Mouse (Mus musculus): ENCODE results near the gene Stk24. TPM values are rescaled to one million over a fixed set of nuclear protein-coding genes. Genes with fewer than 3 reads are reported as not detected.

Stk24 gene
- 24.2 and 51.5 TPM in 2 replicates for polyA plus RNA-seq (2014; fragmentation: Nextera tagmentation; extraction: Ambion mirVana)

DNA sequence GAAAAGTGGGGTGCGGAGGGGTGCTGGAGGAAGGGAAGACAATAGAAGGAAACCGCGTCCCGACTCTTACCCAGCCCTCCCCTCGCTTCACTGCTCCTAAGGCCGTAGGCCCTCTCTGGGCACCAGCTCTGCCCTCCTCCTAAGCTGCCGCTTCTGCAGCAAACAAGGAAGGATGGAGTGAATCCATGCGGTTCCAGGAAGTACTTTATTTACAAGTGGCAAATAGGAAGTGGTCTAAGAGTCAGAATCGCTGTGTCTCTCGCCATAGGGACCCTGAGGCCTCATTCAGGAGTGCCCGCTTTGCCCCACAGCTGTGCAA, at the start of gene Stk24:
Gene Stk24 (minus strand): TSS at position 185 of the 319 bp plus-strand sequence.
- WGBS: 4% methylated on average over 11 of the region's 11 CpGs
- Histone ChIP-seq H3K27ac (ENCODE audit: low read depth, low read length) (peak within 1 kb of the TSS; percentile 98), H3K36me3 (ENCODE audit: control insufficient read depth, insufficient read depth, low read length) (no peaks in the 10 kb centered on the region), H3K4me1 (ENCODE audit: control insufficient read depth, insufficient read depth, low read length) (peaks cover 22% of the 10 kb centered on the region), H3K4me3 (ENCODE audit: low read length) (peak within 1 kb of the TSS; percentile 69), H3K4me2 (replicated peaks; ENCODE audit: low read depth, low read length) (peak within 1 kb of the TSS; percentile 66), H3K27me3 (ENCODE audit: control insufficient read depth, insufficient read depth, low read length) (no peaks in the 10 kb centered on the region), H3K9me3 (ENCODE audit: control insufficient read depth, low read length) (no peaks in the 10 kb centered on the region), H3K9ac (ENCODE audit: low read depth, low read length) (peak within 1 kb of the TSS; percentile 84)
- ATAC-seq (ENCODE audit: low FRiP score, low TSS enrichment): no peak

- ATAC-seq (ENCODE audit: low FRiP score, low TSS enrichment): no peak
- H3K4me2 ChIP-seq (replicated peaks; ENCODE audit: low read depth, low read length): no peak overlapping the region
- H3K4me1 ChIP-seq (ENCODE audit: control insufficient read depth, insufficient read depth, low read length): no peaks in the 10 kb centered on the region
- WGBS: 96% methylated on average over 4 of the region's 4 CpGs
- no peaks in the 10 kb centered on the region for H3K27me3 ChIP-seq (ENCODE audit: control insufficient read depth, insufficient read depth, low read length)
- H3K27ac ChIP-seq (ENCODE audit: low read depth, low read length): no peak overlapping the region
- H3K9ac ChIP-seq (ENCODE audit: low read depth, low read length): no peak overlapping the region
- no peaks in the 10 kb centered on the region for H3K36me3 ChIP-seq (ENCODE audit: control insufficient read depth, insufficient read depth, low read length)
- peaks cover 5% of the 10 kb centered on the region for H3K9me3 ChIP-seq (ENCODE audit: control insufficient read depth, low read length)
- H3K4me3 ChIP-seq (ENCODE audit: low read length): no peak overlapping the region
These were observed 48.3 kb upstream of the Stk24 start for GRCm38 (mm10) chr14:121428148-121428547.

GRCm38 (mm10) chr14:121426743-121427142, 46.9 kb upstream of the Stk24 start:
- no peak overlapping the region for H3K4me2 ChIP-seq (replicated peaks; ENCODE audit: low read depth, low read length)
- no peaks in the 10 kb centered on the region for H3K27me3 ChIP-seq (ENCODE audit: control insufficient read depth, insufficient read depth, low read length)
- no peaks in the 10 kb centered on the region for H3K4me1 ChIP-seq (ENCODE audit: control insufficient read depth, insufficient read depth, low read length)
- ATAC-seq (ENCODE audit: low FRiP score, low TSS enrichment): no peak
- no peak overlapping the region for H3K4me3 ChIP-seq (ENCODE audit: low read length)
- no peak overlapping the region for H3K9ac ChIP-seq (ENCODE audit: low read depth, low read length)
- peaks cover 5% of the 10 kb centered on the region for H3K9me3 ChIP-seq (ENCODE audit: control insufficient read depth, low read length)
- H3K27ac ChIP-seq (ENCODE audit: low read depth, low read length): no peak overlapping the region
- H3K36me3 ChIP-seq (ENCODE audit: control insufficient read depth, insufficient read depth, low read length): no peaks in the 10 kb centered on the region

GRCm38 (mm10) chr14:121425004-121425793, 45.4 kb upstream of the Stk24 start:
- no peaks in the 10 kb centered on the region for H3K27me3 ChIP-seq (ENCODE audit: control insufficient read depth, insufficient read depth, low read length)
- H3K9ac ChIP-seq (ENCODE audit: low read depth, low read length): no peak overlapping the region
- H3K9me3 ChIP-seq (ENCODE audit: control insufficient read depth, low read length): peaks cover 9% of the 10 kb centered on the region
- H3K4me1 ChIP-seq (ENCODE audit: control insufficient read depth, insufficient read depth, low read length): no peaks in the 10 kb centered on the region
- no peak overlapping the region for H3K4me2 ChIP-seq (replicated peaks; ENCODE audit: low read depth, low read length)
- no peak overlapping the region for H3K27ac ChIP-seq (ENCODE audit: low read depth, low read length)
- H3K36me3 ChIP-seq (ENCODE audit: control insufficient read depth, insufficient read depth, low read length): no peaks in the 10 kb centered on the region
- WGBS: 73% methylated on average over 7 of the region's 7 CpGs
- H3K4me3 ChIP-seq (ENCODE audit: low read length): no peak overlapping the region
- ATAC-seq (ENCODE audit: low FRiP score, low TSS enrichment): peak; percentile 28; the same call in 1 of the 2 replicates

DNA sequence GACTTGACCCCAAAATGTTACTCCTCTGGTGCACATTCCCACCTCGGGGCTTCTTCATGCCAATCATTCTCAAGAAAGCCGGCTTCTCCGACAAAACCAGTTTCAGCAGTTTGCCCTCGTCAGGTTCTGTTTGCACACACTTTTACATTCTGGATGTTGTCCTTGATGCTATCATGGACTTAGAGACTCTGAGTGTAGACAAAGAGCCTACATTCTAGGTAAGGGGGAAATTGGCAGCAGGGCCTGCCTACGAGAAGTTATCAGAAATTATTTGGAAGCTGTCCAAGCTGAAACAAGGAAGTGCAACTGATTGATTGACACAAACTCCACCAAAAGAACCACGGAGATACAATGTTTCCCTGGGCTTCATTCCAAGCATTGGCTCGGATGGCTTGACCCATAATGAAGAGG, 43.5 kb upstream of the Stk24 start:
- no peak for ATAC-seq (ENCODE audit: low FRiP score, low TSS enrichment)

GRCm38 (mm10) chr14:121422664-121423340, 43.0 kb upstream of the Stk24 start:
- Histone ChIP-seq H3K27me3 (ENCODE audit: control insufficient read depth, insufficient read depth, low read length) (no peaks in the 10 kb centered on the region), H3K4me2 (replicated peaks; ENCODE audit: low read depth, low read length) (no peak overlapping the region), H3K9me3 (ENCODE audit: control insufficient read depth, low read length) (peaks cover 4% of the 10 kb centered on the region; the same call in 1 of the 2 replicates), H3K36me3 (ENCODE audit: control insufficient read depth, insufficient read depth, low read length) (no peaks in the 10 kb centered on the region), H3K4me1 (ENCODE audit: control insufficient read depth, insufficient read depth, low read length) (no peaks in the 10 kb centered on the region), H3K27ac (ENCODE audit: low read depth, low read length) (no peak overlapping the region), H3K9ac (ENCODE audit: low read depth, low read length) (no peak overlapping the region), H3K4me3 (ENCODE audit: low read length) (no peak overlapping the region)
- no peak for ATAC-seq (ENCODE audit: low FRiP score, low TSS enrichment)
- 65% methylated on average over 4 of the region's 4 CpGs for WGBS

More for the DNA sequence above, 43.5 kb upstream of the Stk24 start:
- 67% methylated on average over 7 of the region's 7 CpGs for WGBS
- Histone ChIP-seq H3K9ac (ENCODE audit: low read depth, low read length) (no peak overlapping the region), H3K9me3 (ENCODE audit: control insufficient read depth, low read length) (peaks cover 8% of the 10 kb centered on the region), H3K27me3 (ENCODE audit: control insufficient read depth, insufficient read depth, low read length) (no peaks in the 10 kb centered on the region), H3K4me2 (replicated peaks; ENCODE audit: low read depth, low read length) (no peak overlapping the region), H3K4me3 (ENCODE audit: low read length) (no peak overlapping the region), H3K4me1 (ENCODE audit: control insufficient read depth, insufficient read depth, low read length) (no peaks in the 10 kb centered on the region), H3K36me3 (ENCODE audit: control insufficient read depth, insufficient read depth, low read length) (no peaks in the 10 kb centered on the region), H3K27ac (ENCODE audit: low read depth, low read length) (no peak overlapping the region)

DNA sequence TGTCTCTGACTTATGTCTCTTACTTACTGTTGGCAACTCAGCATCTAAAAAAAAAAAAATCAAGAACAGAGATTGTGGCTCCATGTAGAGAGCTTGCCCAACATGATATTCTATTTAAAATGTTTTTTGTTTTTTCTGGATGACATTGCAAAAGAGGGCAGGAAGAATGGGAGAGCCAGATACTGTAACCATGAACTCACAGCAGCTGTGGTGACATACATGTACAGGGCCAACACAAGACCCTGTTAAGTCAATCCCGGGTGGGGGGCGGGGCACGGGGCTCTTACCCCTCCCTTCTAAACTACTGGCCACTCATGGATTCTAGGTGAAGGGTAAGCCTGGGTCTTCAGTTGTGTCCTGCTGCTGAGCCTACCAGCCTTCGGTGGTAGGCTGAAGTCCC, 42.2 kb upstream of the Stk24 start:
- no peaks in the 10 kb centered on the region for H3K36me3 ChIP-seq (ENCODE audit: control insufficient read depth, insufficient read depth, low read length)
- H3K4me3 ChIP-seq (ENCODE audit: low read length): no peak overlapping the region
- 88% methylated on average over 4 of the region's 4 CpGs for WGBS
- H3K4me2 ChIP-seq (replicated peaks; ENCODE audit: low read depth, low read length): no peak overlapping the region
- no peak for ATAC-seq (ENCODE audit: low FRiP score, low TSS enrichment)
- H3K4me1 ChIP-seq (ENCODE audit: control insufficient read depth, insufficient read depth, low read length): no peaks in the 10 kb centered on the region
- no peak overlapping the region for H3K27ac ChIP-seq (ENCODE audit: low read depth, low read length)
- no peaks in the 10 kb centered on the region for H3K27me3 ChIP-seq (ENCODE audit: control insufficient read depth, insufficient read depth, low read length)
- H3K9me3 ChIP-seq (ENCODE audit: control insufficient read depth, low read length): peaks cover 4% of the 10 kb centered on the region; the same call in 1 of the 2 replicates
- no peak overlapping the region for H3K9ac ChIP-seq (ENCODE audit: low read depth, low read length)

DNA sequence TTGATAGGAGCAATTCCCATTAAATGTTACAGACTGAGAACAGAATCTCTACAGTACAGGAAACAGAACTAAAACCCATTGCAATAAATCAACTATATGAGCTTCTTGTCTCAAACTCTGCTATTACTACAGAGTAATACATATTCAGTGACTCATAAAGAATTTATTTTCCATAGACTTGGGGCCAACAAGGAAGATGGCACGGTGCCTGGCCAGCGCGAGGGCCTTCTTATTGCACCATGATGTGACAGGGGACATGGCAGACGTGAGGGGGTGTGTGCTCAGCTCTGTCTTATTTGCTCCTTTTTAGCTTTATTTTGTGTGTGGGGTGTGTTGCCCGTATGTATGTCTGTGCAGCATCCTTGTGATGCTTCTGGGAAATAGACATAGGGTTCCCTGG, 37.8 kb upstream of the Stk24 start:
- no peak for ATAC-seq (ENCODE audit: low FRiP score, low TSS enrichment)
- 75% methylated on average over 5 of the region's 5 CpGs for WGBS
- Histone ChIP-seq H3K4me3 (ENCODE audit: low read length) (no peak overlapping the region), H3K4me2 (replicated peaks; ENCODE audit: low read depth, low read length) (no peak overlapping the region), H3K27me3 (ENCODE audit: control insufficient read depth, insufficient read depth, low read length) (no peaks in the 10 kb centered on the region), H3K27ac (ENCODE audit: low read depth, low read length) (no peak overlapping the region), H3K9ac (ENCODE audit: low read depth, low read length) (no peak overlapping the region), H3K36me3 (ENCODE audit: control insufficient read depth, insufficient read depth, low read length) (no peaks in the 10 kb centered on the region), H3K9me3 (ENCODE audit: control insufficient read depth, low read length) (peaks cover 4% of the 10 kb centered on the region; the same call in 1 of the 2 replicates), H3K4me1 (ENCODE audit: control insufficient read depth, insufficient read depth, low read length) (no peaks in the 10 kb centered on the region)

DNA sequence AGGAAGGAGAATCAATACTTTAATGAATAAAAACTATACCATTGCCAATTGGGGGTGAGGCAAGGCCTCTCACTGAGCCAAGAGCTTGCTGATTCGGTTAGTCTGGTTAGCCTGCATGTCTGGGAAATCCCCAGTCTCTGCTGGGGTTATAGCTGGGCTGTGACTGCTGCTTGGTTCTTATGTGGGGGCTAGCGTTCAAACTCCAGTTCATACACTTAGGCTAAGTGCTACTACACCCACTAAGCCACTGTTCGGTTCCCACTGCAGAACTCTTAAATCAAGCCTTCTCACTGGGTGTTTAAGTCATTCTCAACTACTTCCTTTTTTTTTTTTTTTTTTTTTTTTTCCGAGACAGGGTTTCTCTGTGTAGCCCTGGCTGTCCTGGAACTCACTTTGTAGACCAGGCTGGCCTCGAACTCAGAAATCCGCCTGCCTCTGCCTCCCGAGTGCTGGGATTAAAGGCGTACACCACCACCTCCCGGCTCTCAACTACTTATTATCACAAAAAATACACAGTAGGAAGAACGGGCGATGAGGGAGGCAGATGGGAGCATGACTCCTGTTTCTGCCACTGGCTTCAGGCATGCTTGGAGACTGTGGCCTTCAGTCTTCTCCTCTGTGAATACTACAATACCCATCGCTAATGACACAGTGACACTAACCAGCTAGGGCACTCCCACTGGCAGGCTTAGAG, 37.0 kb upstream of the Stk24 start:
- no peak overlapping the region for H3K27ac ChIP-seq (ENCODE audit: low read depth, low read length)
- H3K36me3 ChIP-seq (ENCODE audit: control insufficient read depth, insufficient read depth, low read length): no peaks in the 10 kb centered on the region
- no peak for ATAC-seq (ENCODE audit: low FRiP score, low TSS enrichment)
- no peaks in the 10 kb centered on the region for H3K27me3 ChIP-seq (ENCODE audit: control insufficient read depth, insufficient read depth, low read length)
- H3K4me3 ChIP-seq (ENCODE audit: low read length): no peak overlapping the region
- no peak overlapping the region for H3K9ac ChIP-seq (ENCODE audit: low read depth, low read length)
- peaks cover 4% of the 10 kb centered on the region; the same call in 1 of the 2 replicates for H3K9me3 ChIP-seq (ENCODE audit: control insufficient read depth, low read length)
- WGBS: 91% methylated on average over 11 of the region's 12 CpGs
- H3K4me1 ChIP-seq (ENCODE audit: control insufficient read depth, insufficient read depth, low read length): no peaks in the 10 kb centered on the region
- H3K4me2 ChIP-seq (replicated peaks; ENCODE audit: low read depth, low read length): no peak overlapping the region

All from kidney, embryonic 14.5 days (tissue).